Mouse (Mus musculus) ES-Bruce4 (cell line): Measurements from ENCODE around the gene Senp8. TPM values are rescaled to one million over a fixed set of nuclear protein-coding genes. Genes with fewer than 3 reads are reported as not detected.

ENCODE experiments used
- H3K27ac ChIP-seq: 2 replicates; pipeline ENCODE4 v1.5.1; 2012; ENCODE audit warnings: low read length, inconsistent platforms; ENCODE audit not compliant: insufficient read depth
- H3K27me3 ChIP-seq: 2 replicates; pipeline ENCODE4 v1.6.1; 2012; ENCODE audit warnings: mild to moderate bottlenecking, low read length, inconsistent platforms; ENCODE audit not compliant: control insufficient read depth, poor library complexity, insufficient read depth, severe bottlenecking
- H3K36me3 ChIP-seq: 2 replicates; pipeline ENCODE4 v1.6.1; 2012; ENCODE audit warnings: inconsistent platforms, mild to moderate bottlenecking, low read length, moderate library complexity; ENCODE audit not compliant: control insufficient read depth, poor library complexity, insufficient read depth, severe bottlenecking
- H3K4me1 ChIP-seq: one replicate; pipeline ENCODE4 v1.8.1; 2011; ENCODE audit warnings: low read length; ENCODE audit not compliant: control insufficient read depth, insufficient read depth
- H3K4me3 ChIP-seq: 2 replicates; pipeline ENCODE4 v1.5.1; 2011; ENCODE audit warnings: low read depth, mild to moderate bottlenecking, low read length
- H3K9ac ChIP-seq: 2 replicates; pipeline ENCODE4 v1.6.1; 2012; ENCODE audit warnings: low read depth, mild to moderate bottlenecking, inconsistent platforms; ENCODE audit not compliant: poor library complexity, severe bottlenecking
- H3K9me3 ChIP-seq: replicated peaks from 2 replicates; pipeline ENCODE4 v1.6.1; 2012; ENCODE audit warnings: mild to moderate bottlenecking, low read length, inconsistent platforms; ENCODE audit not compliant: control insufficient read depth, poor library complexity, insufficient read depth, severe bottlenecking
- CTCF ChIP-seq: IDR thresholded peaks from one replicate; pipeline ENCODE4 v1.8.1; 2011; ENCODE audit warnings: low read depth, low read length
- EP300 ChIP-seq: IDR thresholded peaks from 2 replicates; pipeline ENCODE4 v1.6.1; 2011; ENCODE audit warnings: low read depth, low read length; ENCODE audit not compliant: insufficient read depth
- POLR2A ChIP-seq: IDR thresholded peaks from one replicate; pipeline ENCODE4 v1.8.1; 2011; ENCODE audit warnings: low read length; ENCODE audit not compliant: insufficient read depth
- polyA plus RNA-seq: library from polyadenylated mRNA; stranded (reverse); fragments of >200 nt; gene quantifications from 2 replicates; pipeline ENCODE4 v1.2.4, GENCODE M21; 2011; ENCODE audit warnings: low read depth; ENCODE audit not compliant: missing spikeins, insufficient read depth, insufficient read length

The Senp8 gene
- polyA plus RNA-seq, 1 experiment, result 21.2 TPM

GRCm38 (mm10) chr9:59735394-59735793 is 15.1 kb downstream of the Senp8 start:
- no peak overlapping the region for H3K27ac ChIP-seq
- no peak for TF ChIP-seq CTCF
- TF ChIP-seq EP300, result no peak
- TF ChIP-seq POLR2A, result no peak
- H3K9ac ChIP-seq, result no peak overlapping the region
- H3K4me3 ChIP-seq, result no peak overlapping the region
- no peaks in the 10 kb centered on the region for H3K4me1 ChIP-seq
- H3K27me3 ChIP-seq, result no peaks in the 10 kb centered on the region
- H3K36me3 ChIP-seq, result peaks cover 2% of the 10 kb centered on the region; the same call in 1 of the 2 replicates
- no peaks in the 10 kb centered on the region for H3K9me3 ChIP-seq

GRCm38 (mm10) chr9:59733075-59733474 is 17.4 kb downstream of the Senp8 start:
- Histone ChIP-seq H3K27ac (no peak overlapping the region), H3K9ac (no peak overlapping the region), H3K4me1 (no peaks in the 10 kb centered on the region), H3K36me3 (peaks cover 2% of the 10 kb centered on the region; the same call in 1 of the 2 replicates), H3K27me3 (no peaks in the 10 kb centered on the region), H3K4me3 (no peak overlapping the region), H3K9me3 (no peaks in the 10 kb centered on the region)
- TF ChIP-seq EP300, result no peak
- no peak for TF ChIP-seq POLR2A
- TF ChIP-seq CTCF, result no peak

- TF ChIP-seq EP300, result no peak
- no peak for TF ChIP-seq CTCF
- TF ChIP-seq POLR2A, result no peak
- Histone ChIP-seq H3K4me1 (no peaks in the 10 kb centered on the region), H3K27ac (no peak overlapping the region), H3K9ac (no peak overlapping the region), H3K27me3 (no peaks in the 10 kb centered on the region), H3K4me3 (no peak overlapping the region), H3K36me3 (no peaks in the 10 kb centered on the region), H3K9me3 (no peaks in the 10 kb centered on the region)
Measured at GRCm38 (mm10) chr9:59731136-59731535, 19.4 kb downstream of the Senp8 start.

- TF ChIP-seq EP300 (no peak), POLR2A (no peak), CTCF (no peak)
- H3K9me3 ChIP-seq, result no peaks in the 10 kb centered on the region
- H3K36me3 ChIP-seq, result no peaks in the 10 kb centered on the region
- H3K27me3 ChIP-seq, result no peaks in the 10 kb centered on the region
- no peak overlapping the region for H3K27ac ChIP-seq
- H3K4me3 ChIP-seq, result no peak overlapping the region
- no peaks in the 10 kb centered on the region for H3K4me1 ChIP-seq
- H3K9ac ChIP-seq, result no peak overlapping the region
Measured at GRCm38 (mm10) chr9:59727569-59728286, 22.8 kb downstream of the Senp8 start.

GRCm38 (mm10) chr9:59725515-59725914 is 25.0 kb downstream of the Senp8 start:
- Histone ChIP-seq H3K36me3 (no peaks in the 10 kb centered on the region), H3K9me3 (no peaks in the 10 kb centered on the region), H3K27me3 (no peaks in the 10 kb centered on the region), H3K9ac (no peak overlapping the region), H3K4me3 (no peak overlapping the region), H3K27ac (no peak overlapping the region), H3K4me1 (no peaks in the 10 kb centered on the region)
- TF ChIP-seq CTCF (no peak), POLR2A (no peak), EP300 (no peak)

GRCm38 (mm10) chr9:59723791-59724442 is 26.6 kb downstream of the Senp8 start:
- H3K4me1 ChIP-seq, result no peaks in the 10 kb centered on the region
- TF ChIP-seq POLR2A, result no peak
- TF ChIP-seq CTCF, result no peak
- TF ChIP-seq EP300, result no peak
- H3K9ac ChIP-seq, result no peak overlapping the region
- H3K4me3 ChIP-seq, result no peak overlapping the region
- H3K27ac ChIP-seq, result no peak overlapping the region
- no peaks in the 10 kb centered on the region for H3K36me3 ChIP-seq
- H3K9me3 ChIP-seq, result no peaks in the 10 kb centered on the region
- no peaks in the 10 kb centered on the region for H3K27me3 ChIP-seq
